Mouse (Mus musculus): Measurements from ENCODE around the gene Nfe2l3.

Nfe2l3 gene

DNA sequence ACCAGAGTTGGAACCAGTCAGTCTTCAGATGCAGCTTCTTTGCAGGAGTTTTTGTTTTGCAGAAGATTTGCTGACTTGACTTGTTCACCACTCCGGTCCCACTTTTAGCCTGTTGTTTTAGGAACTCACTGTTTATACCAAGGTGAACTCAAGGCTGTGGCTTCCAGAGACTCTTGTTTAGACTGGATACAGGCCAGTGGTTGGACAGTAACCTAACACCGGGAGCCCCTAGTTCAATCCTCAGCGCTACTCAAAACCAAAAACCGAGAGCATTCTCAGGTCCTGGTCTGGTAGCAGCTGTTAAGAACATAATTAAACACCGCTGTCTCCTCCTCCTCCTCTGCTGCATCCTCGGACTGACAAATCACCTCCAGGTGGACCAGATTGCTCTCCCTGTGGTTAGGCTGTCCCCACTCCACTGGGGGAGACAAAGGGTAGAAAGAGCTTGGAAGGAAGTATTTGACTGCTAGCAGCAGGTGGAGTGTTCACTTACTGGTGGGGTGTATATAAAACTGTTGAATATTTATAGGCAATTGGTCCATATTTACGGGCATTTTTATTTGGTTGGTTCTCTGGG, 20.5 kb downstream of the Nfe2l3 start:
- peak; percentile 82 for DNase-seq

DNA sequence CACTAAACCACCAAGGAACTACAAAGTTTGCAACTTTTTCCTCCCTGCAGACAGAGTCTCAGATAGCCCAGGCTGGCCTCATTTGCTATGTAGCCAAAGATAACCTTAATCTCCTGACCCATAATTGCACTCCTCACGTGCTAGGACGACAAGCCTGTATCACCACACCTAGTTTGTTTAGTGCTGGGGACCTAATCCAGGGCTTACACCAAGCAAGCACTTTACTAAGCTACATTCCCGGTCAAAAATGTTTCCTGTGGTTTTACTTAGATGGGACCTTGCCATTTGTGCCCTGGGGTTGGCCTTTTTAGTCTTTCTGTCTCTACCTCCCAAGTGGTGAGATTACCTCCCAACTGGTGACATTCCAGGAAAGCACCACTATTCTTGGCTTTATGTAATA, 22.5 kb downstream of the Nfe2l3 start:
- peak; percentile 60 for DNase-seq

DNA sequence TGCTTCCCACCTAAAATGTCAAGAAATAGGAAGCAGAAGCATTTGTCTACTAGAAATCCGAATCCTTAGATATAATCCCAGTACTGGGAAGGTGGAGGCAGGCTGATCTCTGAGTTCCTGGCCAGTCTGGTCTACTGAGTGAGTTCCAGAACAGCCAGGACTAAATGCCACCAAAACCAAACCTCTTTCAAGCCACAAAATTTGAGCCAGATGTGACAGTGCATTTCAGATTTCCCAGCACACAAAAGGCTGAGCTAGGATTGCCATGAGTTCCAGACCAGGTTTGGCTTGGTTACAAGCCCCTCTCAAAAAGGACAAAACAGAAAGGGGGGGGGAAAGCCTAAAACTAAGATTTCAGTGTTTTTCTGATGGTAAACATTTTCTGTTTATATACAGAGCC, 23.7 kb downstream of the Nfe2l3 start:
- peak; percentile 56 for DNase-seq

DNA sequence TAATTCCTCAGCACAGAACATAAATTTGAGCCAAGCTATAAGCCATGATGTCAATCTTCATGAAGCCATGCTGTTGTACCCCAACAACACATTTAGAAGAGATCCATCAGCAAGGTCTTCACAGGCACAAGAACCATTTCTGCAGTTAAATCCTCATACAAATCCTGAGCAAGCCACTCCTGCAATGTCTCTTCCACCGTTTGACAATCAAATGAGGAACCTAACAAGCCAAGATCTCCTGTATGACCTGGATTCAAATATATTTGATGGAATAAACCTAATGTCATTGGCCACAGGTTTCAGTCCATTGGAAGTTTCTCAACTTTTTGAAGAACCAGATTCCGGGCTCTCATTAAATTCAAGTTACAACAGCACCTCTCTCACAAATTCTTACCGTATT, 24.8 kb downstream of the Nfe2l3 start:
- DNase-seq = peak; percentile 80

DNA sequence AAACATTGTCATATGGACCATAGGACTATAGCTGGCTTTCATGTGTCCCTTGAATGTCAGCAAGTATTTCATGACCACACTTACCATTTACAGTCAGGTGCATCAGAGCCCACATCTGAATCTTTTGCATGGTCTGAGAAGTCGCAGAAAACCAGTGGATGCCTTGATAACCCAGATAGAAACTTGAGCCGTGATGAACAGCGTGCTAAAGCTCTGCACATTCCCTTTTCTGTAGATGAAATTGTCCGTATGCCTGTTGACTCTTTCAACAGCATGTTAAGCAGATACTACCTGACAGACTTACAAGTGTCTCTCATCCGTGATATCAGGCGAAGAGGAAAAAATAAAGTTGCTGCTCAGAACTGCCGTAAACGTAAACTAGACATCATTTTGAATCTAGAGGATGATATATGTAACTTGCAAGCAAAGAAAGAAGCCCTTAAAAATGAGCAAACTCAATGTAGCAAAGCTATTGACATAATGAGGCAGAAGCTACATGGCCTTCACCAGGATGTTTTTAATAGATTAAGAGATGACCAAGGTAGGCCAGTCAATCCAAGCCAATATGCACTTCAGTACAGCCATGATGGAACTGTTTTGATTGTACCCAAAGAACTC, 25.4 kb downstream of the Nfe2l3 start:
- peak; percentile 65 for DNase-seq

DNA sequence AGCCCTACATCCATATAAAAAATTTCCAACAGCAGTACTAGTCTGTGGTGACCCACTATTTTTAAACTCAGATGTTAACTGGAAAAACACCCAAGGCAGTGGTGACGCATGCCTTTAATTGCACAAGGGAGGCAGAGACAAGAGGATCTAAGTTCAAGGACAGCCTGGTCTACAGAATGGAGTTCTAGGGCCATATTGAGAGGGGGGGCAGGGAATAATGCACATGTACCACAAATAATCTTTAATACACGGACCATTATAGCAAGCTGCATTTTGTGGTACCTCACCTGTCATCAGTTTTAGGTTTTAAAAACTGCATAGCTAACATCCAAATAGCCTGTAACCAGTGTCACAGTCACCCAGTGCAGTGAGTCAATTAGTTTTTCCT, 26.4 kb downstream of the Nfe2l3 start:
- peak; percentile 52 for DNase-seq

DNA sequence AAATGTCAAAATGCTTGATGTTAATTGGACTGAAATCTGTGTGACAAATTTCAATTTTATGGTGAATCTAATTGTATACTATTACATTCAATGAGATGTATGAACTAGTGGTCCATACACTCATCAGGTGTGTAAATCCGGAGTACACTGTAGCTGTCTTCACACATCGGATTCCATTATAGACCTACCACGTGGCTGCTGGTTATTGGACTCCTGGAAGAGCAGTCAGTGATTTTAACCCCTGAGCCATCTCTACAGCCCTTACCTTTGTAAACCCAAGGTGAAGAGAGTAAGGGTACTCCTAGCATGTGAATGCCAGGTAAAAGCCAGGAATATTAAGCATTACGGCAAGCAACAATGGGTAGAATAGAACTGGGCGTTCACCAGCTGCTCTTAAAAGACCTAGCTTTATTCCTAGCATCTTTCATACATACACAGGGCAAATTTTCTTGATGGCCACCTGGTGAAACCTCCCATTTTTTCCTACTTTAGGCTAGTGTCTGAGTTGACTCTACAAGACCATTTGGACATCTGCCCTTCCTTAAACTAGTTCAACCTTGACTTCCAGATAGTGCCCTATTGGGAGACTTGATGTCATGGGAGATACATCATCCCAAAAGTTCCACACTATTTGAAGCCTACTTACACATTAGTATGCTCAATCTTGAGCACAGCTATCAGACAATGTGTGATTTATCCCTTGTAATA, 27.0 kb downstream of the Nfe2l3 start:
- peak; percentile 82 for DNase-seq

DNA sequence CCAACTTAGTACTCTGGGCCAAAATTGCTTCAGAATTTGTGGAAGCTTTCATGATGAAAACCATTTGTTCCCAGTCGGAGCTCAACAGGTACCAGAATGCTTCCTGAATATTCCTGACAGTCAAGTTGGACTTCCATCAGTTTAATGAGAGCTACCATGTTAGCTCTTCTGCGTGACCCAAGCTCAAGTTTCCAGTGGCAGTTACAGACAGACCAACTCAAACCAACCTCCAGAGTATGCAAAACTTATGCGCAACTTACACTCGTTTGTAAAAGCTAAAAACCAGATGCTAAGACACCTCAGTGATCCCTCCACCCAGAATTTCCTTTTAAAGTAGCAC, 27.5 kb downstream of the Nfe2l3 start:
- peak; percentile 40 for DNase-seq

DNA sequence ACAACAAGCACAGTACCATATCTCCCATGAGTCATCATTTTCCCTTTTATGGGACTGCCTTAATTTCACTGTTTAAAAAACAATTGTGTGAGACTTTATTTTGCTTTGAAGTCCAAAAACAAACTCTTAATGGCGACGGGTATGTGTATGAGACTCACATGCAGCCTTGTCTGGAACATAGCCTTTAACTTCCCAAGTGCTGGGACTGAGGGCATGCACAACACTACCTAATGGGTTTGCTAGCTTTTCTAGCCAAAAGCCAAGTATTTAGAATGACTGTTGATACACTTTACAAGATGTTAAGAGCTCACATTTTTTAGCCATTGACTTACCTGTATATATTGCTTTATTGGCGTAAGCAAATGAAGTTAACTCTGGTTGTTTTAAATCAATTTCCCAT, 27.9 kb downstream of the Nfe2l3 start:
- peak; percentile 40 for DNase-seq

DNA sequence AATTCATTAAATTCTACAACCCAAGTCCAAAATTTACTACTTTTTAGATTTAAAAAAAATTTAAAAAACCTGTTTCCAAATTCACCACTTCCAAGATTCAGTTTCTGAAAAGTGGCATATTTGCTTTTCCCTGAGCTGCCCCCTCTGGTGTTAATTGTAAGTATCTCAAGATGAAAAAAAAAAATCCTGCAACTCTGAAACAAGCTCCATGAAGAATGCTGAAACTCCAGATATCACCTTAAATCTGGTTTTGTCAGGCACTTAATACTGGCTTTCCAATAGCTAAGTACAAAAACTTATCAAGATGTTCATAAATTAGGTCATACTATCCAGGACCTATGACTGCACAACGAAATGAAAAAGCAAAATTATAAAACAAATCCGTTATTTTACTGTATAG, 35.2 kb downstream of the Nfe2l3 start:
- no peak for DNase-seq

DNA sequence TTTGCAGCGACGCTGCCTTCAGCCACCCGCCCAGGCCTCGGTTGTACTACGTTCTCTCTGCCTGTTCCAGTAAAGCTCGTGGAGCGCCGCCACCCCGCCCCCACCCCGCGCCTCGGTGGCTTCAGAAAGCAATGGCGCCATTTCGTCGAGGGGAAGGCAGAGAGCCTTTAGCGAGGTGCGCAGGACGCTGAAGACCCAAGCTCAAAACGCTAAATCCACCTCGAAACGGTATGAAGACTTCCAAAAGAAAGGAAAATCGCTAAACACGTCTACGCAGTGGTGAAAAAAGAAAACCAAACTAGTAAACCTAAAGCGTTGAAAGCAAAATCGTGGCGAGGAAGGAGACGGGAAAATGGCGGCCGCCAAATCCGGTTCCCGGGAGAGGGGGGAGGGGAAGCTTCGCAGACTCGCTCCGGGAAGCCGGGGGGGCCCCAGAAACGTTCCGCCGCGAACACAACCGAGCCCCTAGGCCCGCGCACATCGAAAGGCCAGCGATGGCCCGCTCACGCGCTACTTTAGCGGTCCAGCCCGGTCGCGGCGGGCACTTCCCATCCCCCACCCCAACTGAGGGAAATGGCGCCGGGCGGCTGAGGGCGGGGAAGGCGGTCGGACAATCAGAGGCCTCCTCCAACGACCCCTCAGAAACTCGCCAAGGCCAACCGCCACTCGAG, 36.6 kb downstream of the Nfe2l3 start:
- DNase-seq = peak; percentile 98

DNA sequence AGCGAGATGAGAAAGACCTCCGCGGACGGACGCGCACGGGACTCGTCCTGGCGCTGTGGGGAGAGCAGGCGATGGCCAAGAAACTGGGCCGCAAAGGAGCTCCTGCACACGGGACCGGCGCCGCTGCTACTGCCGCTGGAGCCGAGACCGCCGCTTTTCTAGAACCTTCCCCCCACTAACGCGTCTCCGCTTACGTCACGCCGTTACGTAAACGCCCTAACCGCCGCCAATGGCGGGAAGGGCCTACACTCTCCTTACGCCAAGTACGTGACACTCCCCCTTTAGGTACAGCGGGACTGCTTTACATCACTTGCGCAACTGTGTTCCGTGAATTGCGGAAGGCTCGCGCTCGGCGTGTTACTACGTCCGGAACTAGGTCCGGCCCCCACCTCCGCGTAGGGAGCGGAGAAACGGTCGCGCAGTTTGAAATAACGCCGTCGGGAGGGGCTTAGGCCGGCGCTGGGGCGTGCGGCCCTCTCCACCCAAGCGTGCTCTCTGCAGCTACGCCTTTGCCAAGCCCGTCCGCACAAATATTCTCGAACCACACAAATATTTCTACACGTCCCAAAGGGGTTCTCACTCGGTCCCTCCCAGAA, 37.3 kb downstream of the Nfe2l3 start, which contains the start of gene Hnrnpa2b1:
Hnrnpa2b1 (minus strand) TSS at position 180 of the 596 bp plus-strand sequence.
- peak; percentile 100 for DNase-seq

DNA sequence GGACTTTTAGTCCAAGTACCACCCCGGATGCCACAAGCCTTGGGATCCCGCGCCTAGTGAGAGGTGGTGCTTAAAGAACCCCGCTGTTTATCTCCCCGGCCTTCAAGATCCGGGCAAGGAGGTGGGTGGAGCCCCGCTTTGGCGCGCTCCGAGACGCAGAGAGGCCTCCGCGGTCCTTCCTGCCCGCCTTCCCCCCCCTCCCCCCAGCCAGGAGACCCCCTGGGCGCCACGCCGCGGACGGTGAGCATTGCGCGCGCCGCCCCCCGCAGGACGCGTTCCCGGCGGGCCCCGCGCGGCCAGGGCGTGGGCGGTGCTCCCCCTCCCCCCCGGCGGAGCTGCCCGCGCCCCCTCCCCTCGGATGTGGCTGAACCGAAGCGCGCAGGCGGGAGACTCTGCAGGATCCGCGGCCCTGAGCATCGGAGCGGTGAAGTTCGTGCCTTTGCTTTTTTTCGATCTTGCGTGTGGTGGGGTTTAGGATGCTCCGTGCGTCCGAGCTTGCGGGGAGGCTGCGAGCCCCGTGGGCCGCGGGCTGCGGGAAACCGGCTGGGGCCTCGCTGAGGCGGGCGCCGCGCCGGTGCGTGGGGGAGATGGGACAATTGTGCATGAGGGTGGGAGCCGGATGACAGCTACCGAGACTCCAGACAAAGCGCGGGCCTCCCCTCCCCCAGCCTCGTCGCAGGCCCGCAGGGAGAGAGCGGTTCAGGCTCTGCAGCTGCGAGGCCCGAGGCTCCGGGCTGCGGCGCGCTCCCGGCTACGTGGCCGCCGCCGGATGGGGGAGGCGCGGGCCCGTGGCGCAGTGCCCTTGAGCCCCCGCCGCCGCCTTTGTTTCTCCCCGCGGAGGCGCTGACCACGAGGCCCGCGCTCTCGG, 38.1 kb downstream of the Nfe2l3 start, which contains the start of gene Cbx3:
Cbx3 (plus strand) TSS at position 50 of the 868 bp plus-strand sequence.
- peak; percentile 98 for DNase-seq

DNA sequence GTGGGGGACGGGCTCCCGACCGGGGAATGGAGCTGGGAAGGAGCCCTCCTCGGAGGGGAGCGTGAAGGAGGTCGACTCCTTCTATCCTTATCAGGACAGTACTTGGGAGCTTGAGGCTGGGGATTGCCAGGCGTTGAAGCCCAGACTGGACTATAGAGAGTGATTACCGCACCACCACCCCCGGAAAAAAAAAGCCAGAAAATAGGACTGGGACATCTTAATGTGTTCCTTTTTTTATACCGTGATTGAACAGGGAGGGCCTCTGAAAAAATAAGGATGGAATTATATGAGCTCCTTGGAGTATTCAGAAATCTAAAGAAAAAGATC, 38.7 kb downstream of the Nfe2l3 start:
- DNase-seq = no peak

DNA sequence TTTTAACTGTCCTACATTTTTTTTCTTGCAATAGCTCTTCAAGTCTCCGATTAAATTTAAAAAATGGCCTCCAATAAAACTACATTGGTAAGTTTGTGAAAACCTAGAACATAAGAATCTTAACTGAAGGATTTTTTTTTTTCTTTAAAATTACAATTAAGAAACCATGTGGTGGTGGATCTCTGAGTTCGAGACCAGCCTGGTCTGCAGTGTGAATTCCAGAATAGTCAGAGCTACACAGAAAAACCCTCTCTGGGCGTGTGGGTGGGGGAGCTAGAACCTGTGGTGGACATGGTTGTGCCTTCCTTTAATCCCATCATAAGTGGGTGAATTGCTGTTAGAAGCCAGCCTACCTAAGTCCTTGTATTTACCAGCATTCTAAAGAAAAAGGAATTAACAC, 39.3 kb downstream of the Nfe2l3 start:
- DNase-seq = peak; percentile 78

DNA sequence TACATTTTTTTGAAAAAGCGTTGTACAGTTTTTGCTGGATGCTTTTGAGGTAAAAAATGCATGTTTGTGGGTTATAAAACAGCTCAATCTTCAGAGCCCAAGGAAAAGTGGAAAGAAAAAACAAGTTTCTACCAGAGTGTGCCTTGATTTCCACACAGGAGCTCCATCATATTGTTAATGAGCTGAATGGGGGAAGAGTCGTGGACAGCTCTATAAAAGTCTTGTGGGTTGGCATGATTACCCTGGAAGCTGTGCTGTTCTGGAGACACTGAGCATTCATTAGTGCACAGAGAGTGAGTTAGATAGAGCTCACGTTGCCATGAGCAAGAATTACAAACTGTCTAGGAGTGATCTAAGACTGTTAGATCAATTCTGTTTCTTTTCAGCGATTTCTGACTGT, 39.7 kb downstream of the Nfe2l3 start:
- peak; percentile 30 for DNase-seq

DNA sequence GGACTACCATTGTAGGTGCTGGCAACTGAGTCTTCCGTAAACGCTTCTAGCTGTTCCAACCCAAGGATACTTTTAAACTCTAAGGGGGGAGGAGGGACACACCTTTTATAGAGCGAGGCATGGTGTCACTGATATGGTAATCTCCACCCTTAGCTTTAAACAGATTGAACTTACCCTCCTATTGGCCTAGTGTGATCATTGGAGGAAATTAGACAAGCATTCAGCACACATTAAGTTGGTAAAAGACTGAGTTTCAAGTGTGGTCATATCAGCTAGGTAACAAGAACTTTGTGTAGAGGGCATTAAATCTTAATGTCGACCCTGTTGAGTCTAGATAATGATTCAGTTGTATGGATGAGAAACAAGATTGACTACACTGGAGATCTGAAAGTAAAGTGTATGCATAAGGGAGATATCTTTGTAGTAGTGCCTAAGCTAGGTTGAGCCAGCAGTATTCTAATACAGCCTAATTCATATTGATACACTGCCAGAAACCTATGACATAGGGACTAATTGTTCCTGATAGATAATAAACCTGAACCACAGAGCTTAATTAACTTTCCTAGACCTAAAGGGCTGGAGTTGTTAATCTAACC, 46.8 kb downstream of the Nfe2l3 start:
- peak; percentile 35 for DNase-seq

DNA sequence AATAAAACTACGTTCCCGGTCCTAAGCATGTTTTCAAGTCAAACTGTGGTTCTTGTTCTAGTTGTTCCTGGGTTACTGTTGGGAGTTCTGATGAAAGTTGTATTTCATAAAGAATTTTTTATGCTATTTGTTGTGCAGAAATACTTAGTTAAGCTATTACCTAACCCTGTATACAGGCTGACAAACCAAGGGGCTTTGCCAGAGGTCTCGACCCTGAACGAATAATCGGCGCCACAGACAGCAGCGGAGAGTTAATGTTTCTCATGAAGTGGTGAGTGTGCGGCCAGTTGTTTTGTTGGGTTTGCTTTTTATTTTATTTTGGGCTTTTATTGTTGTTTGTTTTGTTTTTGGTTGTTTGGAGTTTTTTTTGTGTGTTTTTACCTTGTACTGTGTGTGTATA, 49.1 kb downstream of the Nfe2l3 start:
- DNase-seq = no peak

DNA sequence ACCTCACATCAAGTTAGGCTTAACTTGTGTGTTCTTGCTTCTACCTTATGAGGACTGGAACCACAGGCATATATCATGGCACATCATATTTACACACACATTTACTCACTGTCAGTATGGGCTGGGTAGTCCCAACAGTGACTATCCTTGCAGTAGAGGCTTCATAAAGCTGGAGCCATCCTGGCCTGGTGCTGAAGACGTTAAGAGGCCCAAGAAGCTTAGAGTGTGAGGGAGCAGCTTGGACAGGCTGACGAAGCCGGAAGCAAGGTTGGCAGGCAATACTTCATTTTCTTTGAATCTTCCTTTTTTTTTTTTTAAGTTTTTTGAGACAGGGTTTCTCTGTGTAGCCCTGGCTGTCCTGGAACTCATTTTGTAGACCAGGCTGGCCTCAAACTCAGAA, 51.4 kb downstream of the Nfe2l3 start:
- peak; percentile 53 for DNase-seq

DNA sequence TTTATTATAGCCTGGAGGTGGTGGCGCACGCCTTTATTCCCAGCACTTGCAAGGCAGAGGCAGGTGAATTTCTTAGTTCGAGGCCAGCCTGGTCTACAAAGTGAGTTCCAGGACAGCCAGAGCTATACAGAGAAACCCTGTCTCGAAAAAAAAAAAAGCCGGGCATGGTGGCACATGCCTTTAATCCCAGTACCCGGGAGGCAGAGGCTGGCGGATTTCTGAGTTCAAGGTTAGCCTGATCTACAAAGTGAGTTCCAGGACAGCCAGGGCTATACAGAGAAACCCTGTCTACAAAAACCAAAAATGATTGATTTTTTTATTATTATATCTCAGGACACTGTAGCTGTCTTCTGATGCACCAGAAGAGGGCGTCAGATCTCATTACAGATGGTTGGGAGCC, 52.1 kb downstream of the Nfe2l3 start:
- peak; percentile 57 for DNase-seq

DNA sequence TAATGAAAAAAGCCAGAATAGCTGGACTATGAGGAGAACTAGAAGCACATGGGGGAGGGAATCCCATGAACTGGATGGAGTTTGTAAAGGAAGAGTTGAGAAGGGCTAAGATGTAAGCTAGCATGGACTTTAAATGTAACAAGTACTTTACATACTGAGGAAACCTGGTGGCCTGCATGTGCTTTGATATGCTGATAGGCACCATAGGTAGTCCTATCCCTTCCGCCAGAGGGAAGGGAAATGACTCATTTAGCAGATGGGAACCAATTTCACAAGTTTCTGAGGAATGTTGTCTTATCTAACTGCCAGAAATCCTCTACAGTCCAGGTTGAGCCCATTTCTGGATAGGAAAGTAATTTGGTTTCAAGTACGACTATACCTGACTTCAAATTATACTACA, 53.2 kb downstream of the Nfe2l3 start:
- peak; percentile 67 for DNase-seq

DNA sequence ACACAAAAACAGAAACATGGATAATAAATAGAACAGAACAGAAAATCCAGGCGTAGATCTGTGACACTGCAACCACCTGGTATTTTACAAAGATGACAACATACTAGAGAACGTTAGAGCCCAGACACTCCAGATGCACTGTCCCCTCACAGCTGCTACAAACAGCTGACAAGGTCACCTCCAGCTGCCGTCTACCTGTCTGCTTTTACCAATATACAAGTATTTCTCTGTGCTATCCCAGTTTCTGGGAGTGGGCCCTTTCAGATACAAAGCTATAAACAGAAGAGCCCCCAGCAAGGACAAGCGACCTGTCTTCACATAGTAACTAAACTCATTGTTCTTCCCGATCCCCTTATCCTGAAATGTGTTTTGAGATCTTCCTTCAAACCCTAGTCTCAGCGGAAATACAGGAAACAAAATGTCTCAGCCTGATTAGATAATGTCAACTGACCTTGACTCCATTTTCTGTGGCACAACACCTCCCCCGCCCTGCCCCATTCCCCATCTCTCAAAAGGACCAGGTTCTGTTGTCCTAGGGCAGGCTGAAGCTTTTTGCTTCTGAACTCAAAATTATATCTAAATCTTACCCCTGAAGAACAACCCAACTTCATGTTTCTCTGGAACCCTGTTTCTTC, 53.7 kb downstream of the Nfe2l3 start:
- peak; percentile 77 for DNase-seq
